Mouse (Mus musculus) embryo, embryonic 10 days (tissue): ENCODE measurements around the gene Polr3gl.
"Not testable (repeated sequence)": the region's sequence is repeated elsewhere in the genome, so short reads cannot be mapped to it uniquely, and the experiment has no call there.

Experiments used
- DNase-seq: peaks from one replicate; pipeline ENCODE4 v3.0.0-alpha.2; 2015; ENCODE audit warnings: low spot score

The Polr3gl gene

GRCm38 (mm10) chr3:96593790-96594560 is at the start of gene Polr3gl:
TSS of gene Polr3gl (minus strand) at chr3:96594181.
- DNase-seq, result peak; percentile 96

- peak; percentile 76 for DNase-seq
Observed at GRCm38 (mm10) chr3:96639219-96639618, 45.2 kb upstream of the Polr3gl start.

GRCm38 (mm10) chr3:96636448-96636847 is 42.5 kb upstream of the Polr3gl start:
- no peak for DNase-seq

- peak; percentile 17 for DNase-seq
Observed at GRCm38 (mm10) chr3:96635906-96636305, 41.9 kb upstream of the Polr3gl start.

GRCm38 (mm10) chr3:96634928-96635879 is 41.2 kb upstream of the Polr3gl start, which contains the start of the genes Pex11b and Gm42957:
TSS of gene Pex11b (plus strand) at chr3:96635376.
TSS of gene Gm42957 (plus strand) at chr3:96635474.
- peak; percentile 81 for DNase-seq

- no peak for DNase-seq
Observed at GRCm38 (mm10) chr3:96634015-96634414, 40.0 kb upstream of the Polr3gl start.

- no peak for DNase-seq
Observed at GRCm38 (mm10) chr3:96632058-96632457, 38.1 kb upstream of the Polr3gl start.

GRCm38 (mm10) chr3:96629729-96630600 is 36.0 kb upstream of the Polr3gl start, which contains the start of gene Rbm8a:
TSS of gene Rbm8a (plus strand) at chr3:96629933.
- DNase-seq, result peak; percentile 100

GRCm38 (mm10) chr3:96623201-96623600 is 29.2 kb upstream of the Polr3gl start:
- DNase-seq, result no peak

GRCm38 (mm10) chr3:96617941-96618340 is 24.0 kb upstream of the Polr3gl start:
- no peak for DNase-seq

GRCm38 (mm10) chr3:96606618-96607017 is 12.6 kb upstream of the Polr3gl start:
- no peak for DNase-seq

- DNase-seq, result not testable (repeated sequence)
Observed at GRCm38 (mm10) chr3:96606007-96606406, 12.0 kb upstream of the Polr3gl start.

GRCm38 (mm10) chr3:96603311-96603710 is 9.3 kb upstream of the Polr3gl start:
- no peak for DNase-seq

- no peak for DNase-seq
Observed at GRCm38 (mm10) chr3:96602704-96603084, 8.7 kb upstream of the Polr3gl start.

GRCm38 (mm10) chr3:96601941-96602703 is 8.1 kb upstream of the Polr3gl start:
- peak; percentile 26 for DNase-seq

GRCm38 (mm10) chr3:96601251-96601787 is 7.3 kb upstream of the Polr3gl start:
- peak; percentile 76 for DNase-seq

- DNase-seq, result peak; percentile 98
Observed at GRCm38 (mm10) chr3:96600639-96601250, 6.8 kb upstream of the Polr3gl start, which contains the start of gene Lix1l. TSS of gene Lix1l (plus strand) at chr3:96601149.

- no peak for DNase-seq
Observed at GRCm38 (mm10) chr3:96599411-96599810, 5.4 kb upstream of the Polr3gl start.

GRCm38 (mm10) chr3:96599069-96599393 is 5.0 kb upstream of the Polr3gl start:
- DNase-seq, result no peak
